Mouse (Mus musculus) embryonic fibroblast, embryonic 13.5 days (primary cell): Measurements from ENCODE around the gene Cpn1. TPM values are rescaled to one million over a fixed set of nuclear protein-coding genes. Genes with fewer than 3 reads are reported as not detected.

ENCODE experiments used
- H3K27ac ChIP-seq: 2 replicates; pipeline ENCODE4 v1.5.1; 2012; ENCODE audit warnings: low read length, control low read depth, inconsistent platforms; ENCODE audit not compliant: insufficient read depth
- H3K4me1 ChIP-seq: 2 replicates; pipeline ENCODE4 v1.6.1; 2011; ENCODE audit warnings: low read length; ENCODE audit not compliant: control insufficient read depth, insufficient read depth
- H3K4me3 ChIP-seq: 2 replicates; pipeline ENCODE4 v1.5.1; 2011; ENCODE audit warnings: mild to moderate bottlenecking, control low read depth, low read length; ENCODE audit not compliant: insufficient read depth
- CTCF ChIP-seq: IDR thresholded peaks from 2 replicates; pipeline ENCODE4 v1.5.1; 2011; ENCODE audit warnings: mild to moderate bottlenecking, control low read depth, low read length, moderate library complexity, borderline replicate concordance; ENCODE audit not compliant: insufficient read depth
- POLR2A ChIP-seq: IDR thresholded peaks from 2 replicates; pipeline ENCODE4 v1.6.1; 2011; ENCODE audit warnings: low read depth, mild to moderate bottlenecking, control low read depth, low read length, moderate library complexity
- polyA plus RNA-seq: library from polyadenylated mRNA; stranded (reverse); fragments of >200 nt; gene quantifications from 2 replicates; pipeline ENCODE4 v1.2.4, GENCODE M21; 2011; ENCODE audit warnings: low read depth; ENCODE audit not compliant: missing spikeins, insufficient read length

Cpn1 gene
- polyA plus RNA-seq, 1 experiment, result not detected

GRCm38 (mm10) chr19:43916586-43917405, 69.6 kb downstream of the Cpn1 start:
- no peak for TF ChIP-seq CTCF
- TF ChIP-seq POLR2A, result no peak
- no peak overlapping the region for H3K4me3 ChIP-seq
- no peak overlapping the region for H3K27ac ChIP-seq
- peaks cover 23% of the 10 kb centered on the region; the same call in 1 of the 2 replicates for H3K4me1 ChIP-seq

- peaks cover 20% of the 10 kb centered on the region; the same call in 1 of the 2 replicates for H3K4me1 ChIP-seq
- no peak overlapping the region for H3K27ac ChIP-seq
- TF ChIP-seq CTCF (no peak), POLR2A (no peak)
Observed at GRCm38 (mm10) chr19:43915431-43915830, 70.9 kb downstream of the Cpn1 start.

GRCm38 (mm10) chr19:43914986-43915385, 71.4 kb downstream of the Cpn1 start:
- TF ChIP-seq CTCF, result no peak
- no peak for TF ChIP-seq POLR2A
- Histone ChIP-seq H3K4me1 (peaks cover 20% of the 10 kb centered on the region; the same call in 1 of the 2 replicates), H3K27ac (no peak overlapping the region), H3K4me3 (no peak overlapping the region)

More at GRCm38 (mm10) chr19:43915431-43915830, 70.9 kb downstream of the Cpn1 start:
- H3K4me3 ChIP-seq, result no peak overlapping the region

- Histone ChIP-seq H3K27ac (no peak overlapping the region), H3K4me3 (no peak overlapping the region), H3K4me1 (peaks cover 20% of the 10 kb centered on the region; the same call in 1 of the 2 replicates)
- TF ChIP-seq POLR2A, result no peak
- TF ChIP-seq CTCF, result no peak
Observed at GRCm38 (mm10) chr19:43912775-43913486, 73.4 kb downstream of the Cpn1 start.

- no peak overlapping the region for H3K4me3 ChIP-seq
- TF ChIP-seq POLR2A (no peak), CTCF (no peak)
- no peaks in the 10 kb centered on the region for H3K4me1 ChIP-seq
- H3K27ac ChIP-seq, result no peak overlapping the region
Observed at GRCm38 (mm10) chr19:43906492-43906891, 79.9 kb downstream of the Cpn1 start.

Other genes with a start within 250 kb of the Cpn1 start
- gene Cutc, start 233.6 kb downstream of the Cpn1 start, polyA plus RNA-seq, result 4.3 and 5.0 TPM in 2 replicates
- gene Cox15, start 233.6 kb downstream of the Cpn1 start, polyA plus RNA-seq, result 15.9 and 22.1 TPM in 2 replicates
- not detected in 2 replicates for gene Abcc2, start 204.4 kb downstream of the Cpn1 start, polyA plus RNA-seq
- gene Dnmbp, start 46.4 kb downstream of the Cpn1 start, polyA plus RNA-seq, result 12.1 and 13.3 TPM in 2 replicates
- gene Cyp2c23, start 42.7 kb upstream of the Cpn1 start, polyA plus RNA-seq, result not detected in 2 replicates
- 38.6 and 49.2 TPM in 2 replicates for gene Erlin1, start 83.2 kb upstream of the Cpn1 start, polyA plus RNA-seq
- 64.4 and 75.7 TPM in 2 replicates for gene Chuk, start 120.9 kb upstream of the Cpn1 start, polyA plus RNA-seq
- 18.0 and 18.9 TPM in 2 replicates for gene Cwf19l1, start 149.3 kb upstream of the Cpn1 start, polyA plus RNA-seq
- 58.1 and 70.9 TPM in 2 replicates for gene Bloc1s2, start 159.9 kb upstream of the Cpn1 start, polyA plus RNA-seq
- gene Pkd2l1, start 205.9 kb upstream of the Cpn1 start, polyA plus RNA-seq, result not detected in 2 replicates
- gene Scd3, start 216.7 kb upstream of the Cpn1 start, polyA plus RNA-seq, result 0.17 and 0.23 TPM in 2 replicates